Mouse (Mus musculus) kidney, postnatal 10 days (tissue): Measurements from ENCODE around the gene Car8.
A peak's percentile ranks its signal among the peaks of the same experiment; 100 is the strongest.

Source experiments
- DNase-seq: peaks from one replicate; pipeline ENCODE4 v3.0.0; 2021; ENCODE audit warnings: mixed read lengths

The Car8 gene

GRCm38 (mm10) chr4:8238560-8239305, at the start of gene Car8:
Gene Car8, minus strand, starts transcription at chr4:8239041.
- peak; percentile 71 for DNase-seq

GRCm38 (mm10) chr4:8284934-8285333, 46.1 kb upstream of the Car8 start:
- no peak for DNase-seq

DNA sequence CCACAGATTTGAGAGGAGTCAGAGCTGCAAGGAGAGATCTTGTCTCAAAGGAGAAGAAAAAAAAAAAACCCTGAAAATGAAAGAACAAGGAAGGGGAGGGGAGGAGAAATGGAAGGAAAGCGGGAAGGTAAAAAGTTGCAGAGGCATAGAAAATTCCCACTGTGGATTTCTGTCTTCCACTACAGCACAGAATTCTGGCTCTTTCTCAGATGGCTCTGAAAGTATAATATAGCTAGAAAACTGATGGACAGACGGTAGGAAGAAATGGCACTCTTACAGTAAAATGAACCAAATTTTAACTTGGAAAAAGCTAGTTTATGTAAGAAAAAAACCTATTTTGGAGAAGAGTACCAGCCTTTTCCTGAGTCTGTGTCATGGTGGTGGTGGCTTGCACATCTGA, 39.3 kb upstream of the Car8 start:
- DNase-seq = no peak

- no peak for DNase-seq
Observed at GRCm38 (mm10) chr4:8249805-8250204, 11.0 kb upstream of the Car8 start.

DNA sequence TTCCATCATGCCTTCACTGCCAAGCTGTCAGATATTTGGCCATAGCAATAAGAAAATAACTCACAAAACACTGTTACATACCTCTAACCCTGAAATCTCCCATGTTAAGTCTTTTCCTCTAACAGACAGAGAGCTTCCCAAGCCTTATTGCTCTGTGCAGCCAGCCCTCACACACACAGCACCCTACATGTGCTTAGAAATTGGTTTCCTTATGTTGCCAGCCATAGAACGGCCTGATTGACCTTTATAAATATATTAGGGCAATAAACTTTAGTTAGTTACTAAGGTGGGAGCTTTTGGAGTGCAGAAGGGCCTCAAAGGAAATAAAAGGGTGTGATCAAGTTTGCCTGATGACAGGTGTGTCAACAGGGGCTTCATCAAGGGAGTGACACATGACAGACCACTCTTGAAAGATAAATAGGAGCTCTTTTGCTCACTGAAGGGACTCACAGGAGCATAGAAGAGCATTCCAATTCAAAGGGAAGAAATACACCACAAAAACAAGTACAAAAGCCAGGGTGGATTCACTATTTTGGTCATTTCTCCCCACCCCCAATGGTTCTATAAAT, 6.7 kb upstream of the Car8 start:
- DNase-seq = no peak

GRCm38 (mm10) chr4:8245062-8245461, 6.2 kb upstream of the Car8 start:
- no peak for DNase-seq

GRCm38 (mm10) chr4:8239699-8240098, 858 bp upstream of the Car8 start:
- DNase-seq = no peak

DNA sequence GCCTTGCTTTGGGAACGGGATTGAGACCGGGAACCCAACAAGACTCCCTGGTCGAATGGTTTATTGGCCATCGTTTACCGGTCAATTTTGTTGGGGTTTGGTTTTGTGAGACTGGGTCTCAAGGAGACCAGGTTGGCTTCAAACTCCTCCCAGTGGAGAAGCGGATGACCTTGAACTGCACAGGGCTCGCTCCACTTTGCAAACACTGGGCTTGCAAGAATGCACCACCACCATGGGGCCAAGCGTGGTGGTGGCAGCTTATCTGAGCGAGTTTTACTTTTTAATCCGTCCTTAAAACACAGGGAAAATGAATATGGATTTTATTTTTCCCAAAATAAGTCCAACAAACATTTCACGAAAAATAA, 447 bp upstream of the Car8 start:
- peak; percentile 24 for DNase-seq

DNA sequence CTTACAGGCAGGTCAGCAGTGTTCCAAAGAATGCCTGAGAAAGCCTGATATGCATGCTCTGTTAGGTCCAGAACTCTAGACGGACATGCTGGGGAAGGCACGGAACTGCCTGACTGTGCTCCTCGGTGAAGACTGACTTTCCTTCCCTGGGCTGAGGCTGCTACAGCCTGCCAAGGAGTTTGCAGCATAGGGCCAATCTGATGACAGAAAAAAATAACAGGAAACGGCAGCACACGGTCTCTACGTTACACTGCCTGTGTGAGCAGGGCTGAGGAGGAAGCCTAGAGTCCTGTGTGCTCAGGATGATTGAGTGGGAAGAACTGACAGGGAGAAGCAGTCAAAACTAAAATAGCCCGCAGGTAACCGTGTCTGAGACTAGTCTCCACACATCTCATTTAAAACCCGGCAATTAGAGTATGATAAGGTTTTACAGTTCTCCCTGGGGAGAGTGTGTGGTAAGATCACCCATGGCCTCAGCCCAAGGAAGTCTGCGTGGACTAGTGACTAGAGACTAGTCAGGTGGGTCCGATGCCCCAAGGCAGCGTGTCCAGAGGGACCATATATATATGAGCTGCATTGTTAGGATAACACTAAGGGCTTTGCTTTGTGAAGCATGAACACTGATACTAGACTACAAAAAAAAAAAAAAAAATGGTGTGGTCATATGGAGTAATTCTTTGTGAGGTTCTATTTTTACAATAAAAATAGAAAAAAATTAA, 6.3 kb downstream of the Car8 start:
- peak; percentile 21 for DNase-seq

- no peak for DNase-seq
Observed at GRCm38 (mm10) chr4:8231291-8231871, 7.5 kb downstream of the Car8 start.

DNA sequence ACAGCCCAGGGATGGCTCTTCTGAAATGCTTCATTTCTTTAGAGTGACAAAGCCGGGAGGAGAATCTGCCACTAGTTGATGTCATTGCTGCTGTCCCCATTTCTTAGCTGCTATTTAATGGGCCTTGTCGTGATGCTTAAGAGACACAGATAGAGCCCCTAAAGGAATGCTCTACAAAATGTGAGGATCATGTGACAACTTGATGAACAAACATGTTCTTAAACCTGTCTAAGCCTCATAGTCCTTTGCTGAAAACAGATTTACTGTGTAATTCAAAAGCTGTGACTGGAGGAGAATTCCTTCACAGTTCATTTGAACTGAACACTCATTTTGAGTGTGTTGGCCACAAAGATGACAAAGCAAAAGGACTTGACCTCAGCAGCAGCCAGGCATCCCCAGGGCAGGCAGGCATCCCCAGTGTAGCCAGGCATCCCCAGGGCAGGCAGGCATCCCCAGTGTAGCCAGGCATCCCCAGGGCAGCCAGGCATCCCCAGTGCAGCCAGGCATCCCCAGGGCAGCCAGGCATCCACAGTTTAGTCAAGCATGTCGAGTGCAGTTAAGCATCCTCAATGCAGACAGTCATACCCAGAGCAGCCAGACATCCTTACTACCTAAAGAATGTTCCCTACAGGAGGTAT, 9.1 kb downstream of the Car8 start:
- no peak for DNase-seq

GRCm38 (mm10) chr4:8218941-8219340, 19.9 kb downstream of the Car8 start:
- DNase-seq = no peak

DNA sequence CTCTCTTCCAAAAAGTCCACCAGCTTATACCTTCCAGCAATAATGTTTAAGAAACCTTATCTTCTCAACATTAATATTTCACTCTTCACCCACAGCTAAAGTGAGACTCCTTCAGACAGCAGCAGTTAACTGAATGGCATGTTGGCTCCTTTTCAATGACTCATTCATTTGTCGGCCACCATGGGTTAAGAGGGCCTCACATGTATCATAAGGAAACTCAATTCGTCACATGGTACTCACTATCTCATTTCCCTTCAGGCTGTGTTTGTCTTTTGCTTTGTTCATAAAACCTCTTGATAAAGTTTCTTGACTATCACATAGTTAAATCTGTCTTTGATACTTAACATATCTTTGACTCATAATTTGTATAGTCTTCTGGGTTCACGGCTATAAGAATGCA, 20.8 kb downstream of the Car8 start:
- DNase-seq = no peak

GRCm38 (mm10) chr4:8217272-8217671, 21.6 kb downstream of the Car8 start:
- no peak for DNase-seq

GRCm38 (mm10) chr4:8216551-8216950, 22.3 kb downstream of the Car8 start:
- no peak for DNase-seq

- DNase-seq = no peak
Observed at GRCm38 (mm10) chr4:8213661-8214060, 25.2 kb downstream of the Car8 start.

DNA sequence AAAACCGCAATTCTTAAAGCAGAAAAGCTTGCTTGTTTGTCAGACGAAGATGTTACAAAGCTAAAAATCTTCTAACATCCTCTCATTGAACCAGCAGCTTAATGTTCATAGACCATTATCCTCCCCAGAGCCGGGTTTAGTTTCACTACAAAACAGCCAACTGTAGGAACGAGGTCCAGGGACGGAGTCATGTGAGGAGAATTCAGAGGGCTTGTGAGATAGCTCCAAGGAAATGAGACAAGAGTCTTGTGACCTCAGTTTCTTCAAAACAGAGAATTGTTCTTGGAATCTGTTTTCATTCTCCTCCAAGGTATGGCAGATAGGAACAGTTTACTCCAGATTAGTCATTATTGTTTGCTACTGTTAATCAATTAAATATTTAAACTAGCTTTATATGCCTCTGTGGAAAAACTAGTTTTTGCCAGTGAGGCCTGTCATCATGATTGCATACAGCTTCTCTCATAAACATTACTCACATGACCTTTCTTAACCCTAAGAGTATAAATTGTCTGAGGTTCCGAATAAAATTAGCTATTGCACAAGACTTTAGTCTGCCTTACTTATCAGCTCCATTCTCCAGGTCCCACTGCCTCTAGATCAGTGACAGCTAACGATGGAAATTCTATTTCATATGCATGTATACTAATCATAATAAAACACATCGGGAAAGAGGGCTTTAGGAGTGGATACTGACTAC, 25.8 kb downstream of the Car8 start:
- no peak for DNase-seq

- no peak for DNase-seq
Observed at GRCm38 (mm10) chr4:8210452-8210851, 28.4 kb downstream of the Car8 start.

GRCm38 (mm10) chr4:8207924-8208323, 30.9 kb downstream of the Car8 start:
- no peak for DNase-seq

GRCm38 (mm10) chr4:8206918-8207573, 31.8 kb downstream of the Car8 start:
- peak; percentile 62 for DNase-seq

DNA sequence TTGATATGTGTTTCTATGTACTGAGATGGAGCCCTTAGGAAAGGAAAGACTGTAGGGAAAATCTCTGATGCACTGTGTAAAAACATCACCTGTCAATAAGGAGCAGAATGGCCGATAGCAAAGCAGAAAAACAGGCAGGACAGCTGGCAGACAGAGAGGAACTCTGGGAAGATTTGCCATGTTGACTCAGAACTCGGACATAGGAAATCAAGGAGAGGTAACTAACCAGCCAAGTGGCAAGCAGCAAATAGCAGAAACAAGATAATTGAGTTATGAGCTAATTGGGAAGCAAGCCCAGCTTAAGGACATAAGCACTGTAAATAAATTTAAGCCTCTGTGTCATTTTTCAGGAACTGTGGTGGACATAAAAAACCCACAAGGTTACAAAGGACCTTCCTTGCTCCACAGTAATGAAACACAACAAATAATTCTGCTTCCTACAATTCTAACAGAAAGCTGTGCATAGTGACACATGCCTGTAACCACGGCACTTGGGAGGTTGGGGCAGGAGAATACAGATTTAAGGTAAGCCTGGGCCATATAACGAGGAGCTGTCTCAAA, 33.7 kb downstream of the Car8 start:
- DNase-seq = no peak

DNA sequence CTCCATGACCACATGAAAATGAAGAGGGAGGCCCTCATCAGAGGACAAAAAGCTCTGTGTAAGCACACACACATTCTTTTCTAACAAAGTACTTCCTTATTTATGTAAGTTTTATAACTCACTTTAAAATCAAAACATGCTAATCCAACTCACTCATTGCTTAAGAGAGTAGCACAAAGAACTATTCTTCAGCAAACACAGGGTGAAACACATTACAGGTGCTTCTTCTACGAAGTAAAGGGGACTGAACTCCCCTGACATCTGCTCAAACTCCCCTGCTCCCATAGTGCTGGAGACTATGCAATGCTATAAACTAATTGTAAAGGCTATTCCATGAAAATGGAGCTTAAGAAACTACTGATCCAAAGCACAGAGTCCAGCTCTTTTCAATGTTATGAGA, 35.5 kb downstream of the Car8 start:
- DNase-seq = no peak
